Mouse (Mus musculus) c-Kit-positive CD71-positive TER-119-negative erythroid progenitor cells, embryonic 14.5 days (primary cell): ENCODE measurements around the gene Tas2r123.

Experiments
- DNase-seq: peaks from one replicate; pipeline ENCODE4 v3.0.0-alpha.2; 2013; ENCODE audit warnings: low read depth

Tas2r123 gene

GRCm38 (mm10) chr6:132846842-132847241, at the start of gene Tas2r123:
Gene Tas2r123 (plus strand): TSS chr6:132847142.
- DNase-seq, result no peak

- DNase-seq, result no peak
Measured at GRCm38 (mm10) chr6:132802518-132802917, 44.4 kb upstream of the Tas2r123 start, which contains the start of gene Tas2r117. Gene Tas2r117 (plus strand): TSS chr6:132802818.

- DNase-seq, result no peak
Measured at GRCm38 (mm10) chr6:132855138-132855537, 8.2 kb downstream of the Tas2r123 start, which contains the start of gene Tas2r116. Gene Tas2r116 (plus strand): TSS chr6:132855438.

- no peak for DNase-seq
Measured at GRCm38 (mm10) chr6:132867708-132868107, 20.8 kb downstream of the Tas2r123 start, which contains the start of gene Tas2r110. Gene Tas2r110 (plus strand): TSS chr6:132868008.

GRCm38 (mm10) chr6:132892711-132893110, 45.8 kb downstream of the Tas2r123 start, which contains the start of gene Tas2r113:
Gene Tas2r113 (plus strand): TSS chr6:132893011.
- no peak for DNase-seq
